Mouse (Mus musculus): Measurements from ENCODE around the gene Slc8b1. TPM values are rescaled to one million over a fixed set of nuclear protein-coding genes. Genes with fewer than 3 reads are reported as not detected.
A peak's percentile ranks its signal among the peaks of the same experiment; 100 is the strongest.
"Not testable (repeated sequence)": the region's sequence is repeated elsewhere in the genome, so short reads cannot be mapped to it uniquely, and the experiment has no call there.

Gene Slc8b1
- total RNA-seq, 2 experiments from 2014 or later = 4.2 to 8.2 TPM

DNA sequence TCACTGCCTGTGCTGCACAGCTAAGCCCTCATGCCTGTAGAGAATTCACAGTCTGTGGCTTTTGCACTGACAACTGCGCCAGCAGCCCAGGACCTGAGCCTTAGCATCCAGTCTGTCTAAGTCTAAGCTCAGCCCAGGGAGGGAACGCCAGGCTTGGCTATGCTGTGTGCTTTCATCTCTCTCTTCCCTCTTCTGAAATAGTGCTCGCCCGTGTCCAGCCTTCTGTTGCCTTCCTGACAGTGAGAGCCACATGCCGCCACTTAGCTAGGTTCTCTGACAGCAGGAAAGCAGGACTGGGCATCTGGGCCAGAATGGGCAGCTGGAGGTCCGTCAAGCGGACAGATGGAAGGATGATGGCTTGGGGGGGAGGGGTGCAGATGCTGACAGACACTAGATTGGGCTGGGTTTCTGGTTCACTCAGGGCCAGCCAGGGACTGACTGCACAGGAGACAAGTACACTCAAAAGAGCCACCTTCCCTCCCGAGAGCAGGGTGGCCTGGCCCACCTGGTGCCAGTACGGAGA is 17.0 kb upstream of the Slc8b1 start:
- DNase-seq (ENCODE audit: low spot score in 2 of 2) = no peak
- intact Hi-C loops (cut with DNase I) = no loop called here

DNA sequence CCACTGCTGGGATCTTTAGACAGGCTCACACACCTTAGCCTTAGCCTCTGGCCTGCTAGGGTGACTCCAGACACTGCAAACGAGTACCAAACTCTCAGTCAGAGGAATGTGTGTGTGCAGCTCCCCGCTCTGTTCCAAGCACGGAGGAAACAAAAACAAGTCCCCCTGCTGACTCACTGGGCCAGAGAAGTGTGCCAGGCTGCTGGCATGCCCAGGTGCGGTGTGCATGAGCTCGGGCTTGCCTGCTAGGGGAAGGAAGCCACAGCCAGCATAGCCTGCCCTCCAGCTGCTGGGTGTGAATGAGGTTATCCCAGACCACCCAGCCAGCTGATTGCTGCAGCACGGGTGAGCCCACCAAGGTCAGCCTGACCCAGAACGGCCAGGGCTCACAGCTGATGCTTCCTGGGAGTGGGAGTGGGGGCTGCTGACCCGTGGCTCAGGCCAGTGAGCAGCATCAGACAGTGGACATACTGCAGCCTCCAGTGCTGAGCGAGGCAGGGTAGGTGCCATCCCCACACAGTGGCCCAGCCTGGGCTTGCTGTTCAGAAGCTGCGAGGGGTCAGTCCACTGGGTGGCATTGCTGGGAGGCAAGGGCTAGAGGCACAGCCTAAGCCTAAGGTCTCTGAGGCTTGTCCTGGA is 15.8 kb upstream of the Slc8b1 start:
- DNase-seq (ENCODE audit: low spot score in 2 of 2) = peak in 1 of 2 experiments; percentile 28
- intact Hi-C loops (cut with DNase I) = no loop called here

DNA sequence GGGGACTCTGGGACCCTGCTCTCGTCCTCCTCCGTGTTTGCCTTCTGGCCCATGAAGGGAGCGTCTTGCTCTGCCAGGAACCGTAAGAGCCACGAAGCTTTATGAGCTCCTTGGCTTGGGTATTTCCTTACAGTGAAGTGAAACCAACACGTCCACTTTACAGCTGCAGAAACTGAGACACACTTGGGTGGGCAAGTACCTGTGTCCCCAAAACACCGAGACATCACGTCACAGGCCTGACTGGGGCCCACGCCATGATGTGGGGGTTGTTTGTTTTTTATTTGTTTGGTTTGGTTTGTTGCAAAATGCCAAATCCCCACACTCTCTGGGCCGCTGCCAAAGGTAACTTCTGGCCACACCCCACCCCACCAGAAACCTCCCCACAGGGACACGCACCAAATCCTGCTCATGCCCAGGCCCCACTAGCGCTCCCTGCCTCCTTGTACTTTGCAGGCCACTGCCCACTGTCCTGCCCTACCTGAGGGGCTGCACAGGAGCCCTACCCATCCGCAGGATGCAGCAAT is 15.2 kb upstream of the Slc8b1 start:
- DNase-seq (ENCODE audit: low spot score in 2 of 2) = no peak
- intact Hi-C loops (cut with DNase I) = no loop called here

DNA sequence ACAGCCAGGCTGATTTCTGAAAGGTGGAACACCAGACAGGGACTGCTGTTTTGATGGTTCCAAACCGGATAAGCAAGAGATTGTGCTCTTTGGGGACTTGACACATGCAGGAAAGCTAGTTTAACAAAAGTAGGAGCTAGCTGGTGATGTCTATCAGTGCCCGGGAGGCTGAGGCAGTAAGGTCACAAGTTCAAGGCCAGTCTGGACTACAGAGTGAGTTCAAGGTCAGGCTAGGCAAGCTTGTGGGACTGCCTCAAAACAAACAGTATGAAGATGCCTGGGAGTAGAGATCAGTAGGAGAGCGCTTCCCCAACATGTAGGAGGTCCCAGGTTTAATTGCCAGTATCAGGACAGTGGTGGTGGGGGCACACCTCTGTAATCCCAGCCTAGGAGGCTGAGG is 13.9 kb upstream of the Slc8b1 start:
- intact Hi-C loops (cut with DNase I) = no loop called here
- no peak for DNase-seq (ENCODE audit: low spot score in 2 of 2)

DNA sequence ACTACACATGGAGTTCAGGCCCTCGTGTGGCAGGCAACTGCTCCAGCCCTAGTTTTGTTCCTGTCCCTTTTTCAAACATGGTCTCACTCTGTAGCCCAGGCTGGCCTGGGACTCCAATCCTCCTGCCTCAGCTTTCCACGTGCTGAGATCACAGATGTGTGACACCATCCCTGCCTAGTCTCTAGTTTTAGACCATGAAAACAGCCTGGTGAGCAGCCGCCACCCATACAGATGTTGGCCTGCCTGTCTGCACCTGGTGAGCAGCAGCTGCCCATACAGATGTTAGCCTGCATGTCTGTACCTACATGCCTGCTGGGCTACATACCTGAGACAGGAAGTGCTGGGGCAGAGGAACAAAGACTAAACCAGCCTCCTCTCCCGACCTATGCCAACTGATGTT is 11.8 kb upstream of the Slc8b1 start:
- no peak for DNase-seq (ENCODE audit: low spot score in 2 of 2)
- intact Hi-C loops (cut with DNase I) = no loop called here

DNA sequence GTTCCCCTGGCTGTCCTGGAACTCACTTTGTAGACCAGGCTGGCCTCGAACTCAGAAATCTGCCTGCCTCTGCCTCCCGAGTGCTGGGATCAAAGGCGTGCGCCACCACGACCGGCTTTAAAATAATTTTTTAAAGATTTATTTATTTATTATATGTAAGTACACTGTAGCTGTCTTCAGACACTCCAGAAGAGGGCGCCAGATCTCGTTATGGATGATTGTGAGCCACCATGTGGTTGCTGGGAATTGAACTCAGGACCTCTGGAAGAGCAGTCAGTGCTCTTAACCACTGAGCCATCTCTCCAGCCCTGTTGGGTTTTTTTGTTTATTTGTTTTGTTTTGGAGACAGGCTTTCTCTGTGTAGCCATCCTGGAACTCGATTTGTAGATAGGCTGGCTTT is 10.4 kb upstream of the Slc8b1 start:
- intact Hi-C loops (cut with DNase I) = not testable (repeated sequence)

DNA sequence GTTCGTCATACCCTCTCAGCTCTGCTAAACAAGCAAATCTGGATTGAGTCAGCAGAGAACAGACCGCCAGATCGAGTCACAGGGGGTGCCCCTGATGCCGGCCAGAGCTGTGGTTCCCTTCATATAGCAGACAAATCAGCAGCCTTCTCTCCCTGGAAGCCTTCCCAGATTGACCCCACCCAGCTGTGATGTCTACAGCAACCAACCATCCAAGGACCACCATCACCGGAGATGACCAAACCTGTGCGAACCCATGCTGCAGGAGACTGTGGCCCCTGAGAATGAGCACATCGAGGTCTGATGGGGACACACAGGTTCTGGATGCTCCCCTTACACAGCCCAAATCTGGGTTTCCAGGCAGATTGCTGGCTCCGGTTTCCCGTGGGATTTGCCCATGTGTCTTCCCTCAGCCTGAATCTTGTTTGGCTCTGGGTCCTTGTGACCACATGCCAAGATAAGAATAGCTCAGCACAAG is 8.8 kb upstream of the Slc8b1 start:
- peak; percentile 41 to 67 for DNase-seq (ENCODE audit: low spot score in 2 of 2)
- intact Hi-C loops (cut with DNase I) = no loop called here

More for the DNA sequence above, 10.4 kb upstream of the Slc8b1 start:
- DNase-seq (ENCODE audit: low spot score in 2 of 2) = not testable (repeated sequence)

DNA sequence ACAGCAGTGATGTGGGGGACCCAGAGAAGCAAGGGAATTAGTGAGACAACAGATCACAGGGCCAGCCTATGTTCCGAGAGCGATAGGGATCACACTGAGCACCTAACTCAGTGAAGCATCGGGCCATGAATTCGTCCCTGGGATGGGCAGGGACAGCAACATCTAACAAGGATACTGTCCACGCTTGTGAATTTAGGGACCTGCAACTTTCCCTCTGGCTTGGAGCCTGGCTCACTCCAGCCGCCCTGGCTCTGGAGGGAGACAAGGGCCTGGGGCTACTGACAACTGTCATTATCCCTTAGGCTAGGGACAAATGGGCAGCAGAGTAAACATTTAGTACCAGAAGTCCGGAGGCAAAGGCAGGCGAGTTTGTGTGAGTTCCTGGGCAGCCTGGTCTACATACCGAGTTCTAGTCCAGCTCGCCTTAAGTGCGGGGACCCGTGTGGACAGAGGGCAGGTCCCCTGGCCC is 8.3 kb upstream of the Slc8b1 start:
- DNase-seq (ENCODE audit: low spot score in 2 of 2) = peak; percentile 25 to 30
- intact Hi-C loops (cut with DNase I) = no loop called here

DNA sequence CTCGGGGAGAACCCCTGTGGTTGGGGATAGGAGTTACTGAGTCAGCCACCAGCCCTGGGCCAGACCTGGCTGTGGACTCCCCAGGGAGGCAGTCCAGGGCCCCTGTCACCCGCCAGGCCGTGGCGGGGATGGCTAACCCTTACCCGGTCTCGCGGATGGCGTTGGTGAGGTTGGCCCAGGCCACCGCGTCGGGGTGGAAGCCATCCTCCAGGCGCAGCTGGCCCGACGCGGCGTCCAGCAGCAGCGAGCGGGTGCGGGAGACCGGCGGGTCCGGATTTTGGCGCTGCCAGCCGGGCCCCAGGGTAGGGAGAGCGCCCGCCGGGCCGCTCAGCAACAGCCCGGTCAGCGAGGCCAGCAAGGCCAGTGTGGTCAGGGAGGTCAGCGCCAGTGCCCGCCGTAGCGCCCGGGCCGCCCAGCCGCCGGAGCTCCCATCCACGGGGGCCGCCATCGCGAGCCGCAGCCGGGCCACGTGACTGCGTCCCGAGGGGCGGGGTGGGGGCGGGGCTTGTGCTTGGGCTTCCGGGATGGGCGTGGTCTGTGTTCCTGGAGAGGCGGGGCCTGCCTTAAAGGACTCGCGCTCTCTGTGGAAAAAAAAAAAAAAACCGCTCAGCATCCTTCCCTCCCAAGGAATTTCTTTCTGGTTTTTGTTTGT is 7.7 kb upstream of the Slc8b1 start, which contains the start of gene Plbd2:
Gene Plbd2 (minus strand): TSS at position 482 of the 652 bp plus-strand sequence.
- intact Hi-C loops (cut with DNase I) = no loop called here
- DNase-seq (ENCODE audit: low spot score in 2 of 2) = peak; percentile 81 to 82

DNA sequence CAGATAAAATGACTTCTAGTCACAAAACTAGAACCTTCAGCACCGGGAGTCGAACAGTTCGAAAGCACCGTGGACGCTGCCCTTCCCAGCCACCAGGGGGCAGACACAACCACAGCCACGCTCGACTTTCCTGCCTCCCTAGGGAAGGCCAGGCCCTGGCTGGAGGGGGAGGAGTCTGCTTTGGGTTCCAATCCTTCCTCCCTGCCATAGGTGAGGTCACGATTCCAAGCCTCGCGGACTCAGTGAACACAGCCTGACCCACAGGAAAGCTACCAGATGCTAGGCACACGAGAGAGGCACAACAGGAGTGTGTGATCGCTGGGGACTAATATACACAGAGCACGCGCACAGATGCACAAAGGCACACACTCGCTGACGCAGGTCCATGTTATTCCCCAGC is 5.6 kb upstream of the Slc8b1 start:
- DNase-seq (ENCODE audit: low spot score in 2 of 2) = peak; percentile 70
- intact Hi-C loops (cut with DNase I) = loop anchor here (1.0 kb wide), 1 partner anchor 100 kb away; no protein-coding TSS in a partner anchor

DNA sequence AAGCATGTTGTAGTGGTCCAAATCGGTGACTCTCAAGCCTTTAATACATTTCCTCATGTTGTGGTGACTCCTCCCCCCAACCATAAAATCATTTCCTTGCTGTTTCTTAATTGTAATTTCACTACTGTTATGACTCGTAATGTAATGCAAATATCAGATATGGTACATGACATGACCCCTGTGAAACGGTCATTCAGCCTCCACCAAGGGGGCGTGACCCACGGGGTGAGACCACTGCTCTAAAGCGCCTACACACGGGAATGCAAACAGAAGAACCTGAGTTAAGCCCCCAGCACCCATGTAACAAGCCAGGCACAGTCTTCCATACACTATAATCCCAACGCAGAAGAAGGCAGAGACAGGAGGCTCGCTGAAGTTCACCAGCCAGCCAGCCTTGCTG is 5.2 kb upstream of the Slc8b1 start:
- intact Hi-C loops (cut with DNase I) = loop anchor here (1.0 kb wide), 1 partner anchor 100 kb away; no protein-coding TSS in a partner anchor
- no peak for DNase-seq (ENCODE audit: low spot score in 2 of 2)

DNA sequence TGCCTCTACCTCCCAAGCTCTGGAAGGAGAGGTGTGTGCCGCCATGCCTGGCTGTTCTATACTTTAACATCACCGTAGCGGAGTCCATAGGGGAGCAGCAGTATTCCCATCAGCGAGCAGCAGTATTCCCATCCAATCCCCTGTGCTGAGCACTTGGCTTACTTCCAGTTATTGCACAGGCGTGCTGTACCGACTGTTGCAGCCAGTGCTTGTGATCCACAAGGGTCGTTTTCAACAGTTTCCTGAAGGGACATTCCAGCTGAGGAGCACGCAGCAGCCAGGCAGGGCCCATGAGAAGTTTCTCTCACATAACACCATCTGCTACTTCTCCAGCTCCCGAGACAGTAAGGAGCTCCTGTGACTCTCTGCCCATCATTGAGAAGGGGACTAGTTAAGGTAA is 4.5 kb upstream of the Slc8b1 start:
- intact Hi-C loops (cut with DNase I) = no loop called here
- no peak for DNase-seq (ENCODE audit: low spot score in 2 of 2)

DNA sequence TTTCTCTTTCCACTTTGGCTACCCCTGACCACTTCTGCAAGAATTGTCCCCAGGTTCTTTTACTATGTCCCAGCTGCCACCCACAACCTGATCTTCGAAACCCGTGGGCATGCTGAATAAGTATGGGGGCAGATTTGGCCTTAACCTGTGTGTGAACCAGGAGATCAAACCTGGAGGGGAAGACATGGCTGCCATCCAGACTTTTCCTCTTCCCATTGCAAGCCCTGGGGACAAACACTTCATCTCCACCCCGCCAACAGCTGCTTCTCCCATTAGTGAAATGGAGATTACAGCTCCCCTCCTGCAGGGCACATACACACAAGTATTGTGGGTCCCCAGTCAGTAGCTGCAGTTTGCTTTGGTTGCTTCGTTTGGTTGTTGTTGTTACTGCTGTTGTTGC is 3.7 kb upstream of the Slc8b1 start:
- intact Hi-C loops (cut with DNase I) = no loop called here
- no peak for DNase-seq (ENCODE audit: low spot score in 2 of 2)

DNA sequence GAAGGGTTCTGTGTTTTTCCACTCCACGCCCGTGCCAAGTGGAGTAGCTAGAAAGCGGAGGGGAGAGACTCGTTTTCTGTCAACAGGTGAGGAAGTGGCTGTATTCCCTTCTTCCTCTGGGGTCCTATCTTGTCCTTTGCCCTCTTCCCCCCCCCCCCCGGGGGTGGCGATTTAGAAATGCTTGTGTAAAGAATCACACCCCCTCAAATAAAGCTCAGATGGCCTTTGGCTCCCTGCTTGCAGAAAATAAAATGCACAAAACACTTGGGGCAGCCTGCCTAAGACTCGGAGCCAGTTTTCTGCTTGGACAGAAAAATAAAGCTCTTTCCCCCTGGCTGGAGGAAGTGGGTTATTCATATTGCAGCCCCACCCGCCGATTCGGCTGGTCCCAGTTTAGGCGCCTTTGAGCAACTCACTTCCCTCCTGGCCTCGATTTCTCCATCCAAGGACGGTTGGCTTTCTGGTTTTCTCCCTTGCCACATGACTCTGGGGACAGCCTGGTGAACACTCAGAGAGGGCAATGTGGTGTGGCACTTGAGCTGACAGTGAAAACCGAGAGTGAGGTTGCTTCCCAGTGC is 764 bp downstream of the Slc8b1 start:
- intact Hi-C loops (cut with DNase I) = loop anchor here (5.0 kb wide), 1 partner anchor 76 kb away; the partner anchor contains the start of genes Iqcd and Tpcn1
- no peak for DNase-seq (ENCODE audit: low spot score in 2 of 2)

DNA sequence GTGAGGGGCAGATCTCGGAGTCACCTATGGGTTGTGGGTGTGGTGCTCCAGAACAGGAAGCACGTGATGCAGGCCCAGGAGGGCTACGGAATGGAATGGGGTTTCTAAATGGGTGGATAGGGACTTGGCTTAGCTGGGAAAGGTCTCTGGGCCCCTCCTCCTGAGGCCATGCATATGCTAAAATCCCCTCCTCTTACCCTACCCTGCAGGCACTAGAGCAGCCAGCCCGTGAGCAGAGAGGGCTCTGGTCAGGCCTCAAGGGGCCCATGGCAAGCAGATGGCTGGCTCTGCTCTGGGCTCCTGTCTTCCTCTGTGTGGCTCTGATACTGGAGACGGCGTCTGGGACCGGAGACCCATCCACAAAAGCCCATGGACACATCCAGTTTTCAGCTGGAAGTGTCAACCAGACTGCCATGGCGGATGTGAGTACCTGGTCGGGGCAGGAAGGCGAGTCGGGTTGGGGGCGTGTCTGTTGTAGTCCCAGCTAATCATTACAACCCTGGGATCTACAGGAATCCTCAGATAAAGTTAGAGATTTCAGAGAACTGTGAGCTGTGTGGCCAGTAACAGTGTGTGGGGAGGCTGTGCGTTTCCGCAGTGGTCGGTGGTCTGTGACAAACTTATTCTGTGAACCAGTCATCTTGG is 2.1 kb downstream of the Slc8b1 start:
- intact Hi-C loops (cut with DNase I) = loop anchor here (5.0 kb wide), 1 partner anchor 74 kb away; the partner anchor contains the start of genes Iqcd and Tpcn1

DNA sequence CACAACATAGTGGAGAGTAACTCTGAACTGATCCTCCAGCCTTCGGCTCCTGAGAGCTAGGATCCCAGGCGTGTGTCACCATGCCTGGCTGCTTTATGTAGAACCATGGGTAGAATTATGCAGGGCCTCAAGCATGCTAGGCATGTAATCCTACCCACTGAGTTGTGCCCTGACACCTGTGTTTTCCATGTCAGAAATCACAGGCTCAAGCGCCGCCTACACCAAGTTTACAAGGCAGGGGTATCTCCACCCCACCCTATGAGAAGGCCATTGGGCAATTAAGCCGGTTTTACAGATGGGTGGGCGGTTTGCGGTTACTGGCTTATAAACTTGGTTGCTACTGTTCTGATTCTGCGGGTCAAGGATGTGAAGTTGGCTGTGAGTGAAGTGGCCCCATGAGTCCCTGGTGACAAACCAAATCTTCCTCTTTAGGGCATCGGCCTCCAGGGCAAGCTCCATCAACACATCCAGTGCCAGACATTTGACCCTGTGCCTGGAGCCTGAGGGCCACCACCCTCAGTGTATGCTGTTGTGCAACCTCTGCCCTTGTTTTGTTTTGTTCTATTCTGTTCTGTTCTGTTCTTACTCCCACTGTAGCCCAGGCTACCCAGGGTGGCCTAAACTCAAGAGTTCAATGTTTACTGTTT is 3.2 kb downstream of the Slc8b1 start:
- intact Hi-C loops (cut with DNase I) = loop anchor here (5.0 kb wide), 1 partner anchor 73 kb away; the partner anchor contains the start of genes Iqcd and Tpcn1
- DNase-seq (ENCODE audit: low spot score in 2 of 2) = no peak

More for the DNA sequence above, 2.1 kb downstream of the Slc8b1 start:
- DNase-seq (ENCODE audit: low spot score in 2 of 2) = no peak

DNA sequence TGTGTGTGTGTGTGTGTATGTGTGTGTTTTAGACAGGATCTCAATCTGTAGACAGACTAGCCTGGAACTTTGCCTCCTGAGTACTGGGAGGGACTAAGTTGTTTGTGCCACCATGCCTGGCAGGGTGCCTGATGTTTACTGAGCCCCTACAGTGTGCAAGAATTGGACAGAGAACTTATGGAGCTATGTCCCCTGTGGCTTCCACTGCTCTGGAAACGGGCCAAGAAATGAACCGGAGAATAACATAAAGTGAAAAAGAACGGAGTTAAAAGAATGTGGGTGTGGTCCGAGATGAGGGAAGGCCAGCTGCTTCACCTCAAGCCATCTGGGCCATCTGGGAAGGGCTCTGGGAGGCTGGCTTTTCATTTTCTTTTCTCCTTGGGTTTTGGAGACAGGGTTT is 3.8 kb downstream of the Slc8b1 start:
- intact Hi-C loops (cut with DNase I) = loop anchor here (5.0 kb wide), 1 partner anchor 73 kb away; the partner anchor contains the start of genes Iqcd and Tpcn1
- no peak for DNase-seq (ENCODE audit: low spot score in 2 of 2)

DNA sequence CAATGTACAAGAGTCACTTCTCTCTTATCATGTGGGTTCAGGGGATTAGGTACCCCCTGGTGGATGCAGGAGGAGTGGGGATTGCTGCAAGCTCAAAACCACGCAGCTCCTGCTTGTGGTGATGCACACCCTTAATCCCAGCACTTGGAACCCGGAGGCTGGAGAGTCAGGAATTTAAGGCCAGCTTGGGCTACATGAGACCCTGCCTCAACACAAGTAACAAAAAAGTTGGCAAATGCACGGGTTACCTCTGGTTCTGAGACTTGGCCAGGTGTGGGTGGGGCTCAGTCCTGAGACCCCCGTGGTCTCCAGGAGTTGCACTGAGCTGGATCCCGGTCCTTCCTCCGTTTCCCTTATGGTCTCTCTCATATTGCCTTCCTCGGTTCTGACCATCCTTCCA is 4.5 kb downstream of the Slc8b1 start:
- no peak for DNase-seq (ENCODE audit: low spot score in 2 of 2)
- intact Hi-C loops (cut with DNase I) = no loop called here

Data from left cerebral cortex, postnatal 36 days (tissue).